Comparison of ENCODE assay signal across 10 mouse cellular contexts in genomic region chr7:38074920-38075319, GRCm38 (mm10). TPM values are rescaled to one million over a fixed set of nuclear protein-coding genes. Genes with fewer than 3 reads are reported as not detected.
A peak's percentile ranks its signal among the peaks of the same experiment; 100 is the strongest.
DNase-seq lines count a peak whose midpoint lies in the region; ATAC-seq and TF ChIP-seq lines count a peak whose summit lies in the region.
"Had no signal": no experiment of that assay in that cellular context is flagged by ENCODE, and none has a peak within 500 bp of the region (broad histone marks: within the 10 kb centered on the region; RNA-seq: fewer than 3 reads in every experiment).

No protein-coding gene starts in this region.

- no peak for ATAC-seq in heart, embryonic 13.5 days (ENCODE audit: extremely low read depth, insufficient number of reproducible peaks, low FRiP score, low TSS enrichment)
- ATAC-seq in forebrain, postnatal 0 days = peak; percentile 38
- ATAC-seq in midbrain, embryonic 11.5 days (ENCODE audit: low FRiP score) = peak; percentile 30

- H3K36me3 ChIP-seq in heart, embryonic 13.5 days = no peaks in the 10 kb centered on the region
- H3K36me3 ChIP-seq in ES-E14 (ENCODE audit: control insufficient read depth, insufficient read depth, low read length, poor library complexity, severe bottlenecking) = no peaks in the 10 kb centered on the region
- no peaks in the 10 kb centered on the region for H3K36me3 ChIP-seq in forebrain, postnatal 0 days (ENCODE audit: insufficient read depth)
- H3K36me3 ChIP-seq in midbrain, embryonic 11.5 days (ENCODE audit: control insufficient read depth, insufficient read depth, low read length) = no peaks in the 10 kb centered on the region

- H3K4me2 ChIP-seq in heart, embryonic 13.5 days = peak overlapping the region; percentile 59
- peak overlapping the region; percentile 44 for H3K4me2 ChIP-seq in forebrain, postnatal 0 days (ENCODE audit: low read depth)
- H3K4me2 ChIP-seq in midbrain, embryonic 11.5 days = peak overlapping the region; percentile 45

- H3K4me1 ChIP-seq in heart, embryonic 13.5 days = no peaks in the 10 kb centered on the region; the same call in 1 of the 2 replicates
- H3K4me1 ChIP-seq in ES-E14 (ENCODE audit: control insufficient read depth in 2 of 2, insufficient read depth in 2 of 2, low read length in 2 of 2, poor library complexity in 1 of 2) = peaks cover 0 to 2% of the 10 kb centered on the region in 2 experiments; a peak in 2 of 4 replicates
- no peaks in the 10 kb centered on the region for H3K4me1 ChIP-seq in forebrain, postnatal 0 days (ENCODE audit: insufficient read depth)
- H3K4me1 ChIP-seq in midbrain, embryonic 11.5 days (ENCODE audit: control insufficient read depth, insufficient read depth, low read length) = peaks cover 6% of the 10 kb centered on the region

- in situ Hi-C loops in ES-E14 (cut with MboI; ENCODE audit: low sequenced_read_pairs in 2 of 2, unreplicated experiment in 2 of 2) = no loop called here

- H3K4me3 ChIP-seq in heart, embryonic 13.5 days = peak overlapping the region; percentile 29
- H3K4me3 ChIP-seq in ES-E14 (ENCODE audit: insufficient read depth in 1 of 2, low read depth in 1 of 2, low read length in 2 of 2, poor library complexity in 1 of 2, severe bottlenecking in 1 of 2) = peak overlapping the region; percentile 69 to 76
- H3K4me3 ChIP-seq in forebrain, postnatal 0 days (ENCODE audit: low read depth, low read length) = 0 out of 2 replicates have a peak overlapping the region, but pooled peaks have one; percentile 5
- no peak overlapping the region; the same call in 1 of the 2 replicates for H3K4me3 ChIP-seq in midbrain, embryonic 11.5 days (ENCODE audit: low read depth, low read length)

- 46% methylated on average over 10 of the region's 10 CpGs for WGBS in heart, embryonic 13.5 days
- WGBS in forebrain, postnatal 0 days = 15% methylated on average over 10 of the region's 10 CpGs
- 40% methylated on average over 10 of the region's 10 CpGs for WGBS in midbrain, embryonic 11.5 days

- DNase-seq in heart, adult 18-20 months = no peak
- no peak for DNase-seq in ES-E14 (ENCODE audit: low read depth, low spot score)
- DNase-seq in forebrain, postnatal 0 days = peak; percentile 36
- peak; percentile 85 for DNase-seq in midbrain, embryonic 11.5 days (ENCODE audit: low spot score, missing footprints)
- no peak for DNase-seq in cerebellum, adult 8-10 months
- DNase-seq in cerebellum, postnatal 10 days = no peak
- DNase-seq in urinary bladder, postnatal 4 days (ENCODE audit: low spot score in 2 of 2) = no peak
- DNase-seq: kidney, postnatal 14 days; thymus, adult 2 months had no signal

- H3K9ac ChIP-seq in heart, embryonic 13.5 days = peak overlapping the region; percentile 64; the same call in 1 of the 2 replicates
- H3K9ac ChIP-seq in ES-E14 (ENCODE audit: insufficient read depth, low read depth, low read length, poor library complexity, severe bottlenecking) = peak overlapping the region; percentile 14; the same call in 1 of the 2 replicates
- peak overlapping the region; percentile 37; the same call in 1 of the 2 replicates for H3K9ac ChIP-seq in forebrain, postnatal 0 days
- peak overlapping the region; percentile 3 for H3K9ac ChIP-seq in midbrain, embryonic 11.5 days (ENCODE audit: low read length)

- no peak for TF ChIP-seq CTCF in forebrain, postnatal 0 days (IDR thresholded peaks at IDR 0.05; ENCODE audit: low read depth)

- H3K9me3 ChIP-seq in heart, embryonic 13.5 days = no peaks in the 10 kb centered on the region
- H3K9me3 ChIP-seq in ES-E14 (ENCODE audit: control insufficient read depth, insufficient read depth, low read depth, low read length) = no peaks in the 10 kb centered on the region
- no peaks in the 10 kb centered on the region for H3K9me3 ChIP-seq in forebrain, postnatal 0 days (ENCODE audit: low read length)
- H3K9me3 ChIP-seq in midbrain, embryonic 11.5 days (ENCODE audit: control insufficient read depth, low read length) = no peaks in the 10 kb centered on the region

- H3K27ac ChIP-seq in heart, embryonic 13.5 days (replicated peaks) = no peak overlapping the region
- no peak overlapping the region; the same call in 1 of the 2 replicates for H3K27ac ChIP-seq in ES-E14 (ENCODE audit: insufficient read depth, low read depth, low read length, poor library complexity, severe bottlenecking)
- no peak overlapping the region for H3K27ac ChIP-seq in forebrain, postnatal 0 days (ENCODE audit: low read depth, low read length)
- no peak overlapping the region for H3K27ac ChIP-seq in midbrain, embryonic 11.5 days (ENCODE audit: low read depth, low read length)

- peaks cover 24% of the 10 kb centered on the region for H3K27me3 ChIP-seq in heart, embryonic 13.5 days (replicated peaks)
- H3K27me3 ChIP-seq in forebrain, postnatal 0 days (ENCODE audit: insufficient read depth, low read length) = peaks cover 9% of the 10 kb centered on the region; the same call in 1 of the 2 replicates
- H3K27me3 ChIP-seq in midbrain, embryonic 11.5 days (ENCODE audit: control insufficient read depth, insufficient read depth, low read length) = no peaks in the 10 kb centered on the region

TF ChIP-seq in ES-E14, 5 proteins besides CTCF, POLR2A, EP300 and RAD21:
- TF ChIP-seq ZC3H11A (IDR thresholded peaks at IDR 0.05; ENCODE audit: borderline replicate concordance, low read depth, low read length) (no peak), ZNF384 (IDR thresholded peaks at IDR 0.05; ENCODE audit: low read depth, low read length) (no peak), MAFK (IDR thresholded peaks at IDR 0.05; ENCODE audit: insufficient read depth, low read depth, low read length) (no peak), HCFC1 (IDR thresholded peaks at IDR 0.05; ENCODE audit: borderline replicate concordance, insufficient read depth, low read length) (no peak), CHD2 (IDR thresholded peaks at IDR 0.05; ENCODE audit: low read depth, low read length) (no peak)

RNA-seq across cellular contexts. Expression of gene Ccne1, which starts 32.4 kb away (rescaled TPM):
- 40.9 and 44.5 TPM in 2 replicates for polyA plus RNA-seq in heart, embryonic 13.5 days (2015; fragmentation: Nextera tagmentation; extraction: Ambion mirVana)
- total RNA-seq in heart, adult 18-20 months (2021) = 1 to 10 TPM; 1.1 to 1.4 TPM
- total RNA-seq in ES-E14 (2012; rRNA removed) = 194 and 278 TPM in 2 replicates
- total RNA-seq in forebrain, postnatal 0 days (2014; rRNA removed) = 7.5 and 9.9 TPM in 2 replicates
- polyA plus RNA-seq in forebrain, postnatal 0 days (2015; fragmentation: Nextera tagmentation; extraction: Ambion mirVana) = 8.3 and 11.8 TPM in 2 replicates
- 55.1 and 55.6 TPM in 2 replicates for polyA plus RNA-seq in midbrain, embryonic 11.5 days (2014; fragmentation: Nextera tagmentation; extraction: Ambion mirVana)

RNA-seq across cellular contexts. Expression of gene Uri1, which starts 51.6 kb away (rescaled TPM):
- 30.1 and 33.9 TPM in 2 replicates for polyA plus RNA-seq in heart, embryonic 13.5 days (2015; fragmentation: Nextera tagmentation; extraction: Ambion mirVana)
- 10 to 100 TPM; 13.0 to 15.7 TPM for total RNA-seq in heart, adult 18-20 months (2021)
- total RNA-seq in ES-E14 (2012; rRNA removed) = 68.4 and 107 TPM in 2 replicates
- 43.6 and 49.4 TPM in 2 replicates for total RNA-seq in forebrain, postnatal 0 days (2014; rRNA removed)
- 35.9 and 39.0 TPM in 2 replicates for polyA plus RNA-seq in forebrain, postnatal 0 days (2015; fragmentation: Nextera tagmentation; extraction: Ambion mirVana)
- polyA plus RNA-seq in midbrain, embryonic 11.5 days (2014; fragmentation: Nextera tagmentation; extraction: Ambion mirVana) = 47.9 and 50.6 TPM in 2 replicates

Comparison
In these comparisons a context has a peak if more than half of its experiments do, and no peak if none do; other contexts are left out.
1. H3K9ac ChIP-seq: peak in every context shown above with its lines; median percentile 64 in heart, embryonic 13.5 days; 37 in forebrain, postnatal 0 days; 14 in ES-E14; 3 in midbrain, embryonic 11.5 days.
2. DNase-seq: peak in forebrain, postnatal 0 days (single experiment) and midbrain, embryonic 11.5 days (single experiment); none in heart, adult 18-20 months (0 of 2), ES-E14 (single experiment), cerebellum, adult 8-10 months (single experiment), cerebellum, postnatal 10 days (0 of 2) and urinary bladder, postnatal 4 days (0 of 2).
3. RNA of gene Ccne1, which starts 32.4 kb away (total RNA-seq): 194 to 278 TPM in ES-E14; 7.5 to 9.9 TPM in forebrain, postnatal 0 days and 1.1 to 1.4 TPM in heart, adult 18-20 months; every median in the first group is over 10 times any median in the second.
4. Peak in every context shown above with its lines, with median percentiles within 50 percentile points of each other: H3K4me2 ChIP-seq.